Mouse (Mus musculus): Measurements from ENCODE around the gene Faap20.
A peak's percentile ranks its signal among the peaks of the same experiment; 100 is the strongest.
"Not testable (repeated sequence)": the region's sequence is repeated elsewhere in the genome, so short reads cannot be mapped to it uniquely, and the experiment has no call there.

The Faap20 gene

GRCm38 (mm10) chr4:155221599-155222551, 27.7 kb upstream of the Faap20 start:
- DNase-seq, result peak; percentile 77 to 86

- no peak for DNase-seq
Observed at GRCm38 (mm10) chr4:155222552-155222840, 27.1 kb upstream of the Faap20 start, which contains the start of gene Ski. Gene Ski (minus strand): TSS chr4:155222592.

- DNase-seq, result peak; percentile 95 to 100
Observed at GRCm38 (mm10) chr4:155222841-155223593, 26.6 kb upstream of the Faap20 start.

- no peak for DNase-seq
Observed at GRCm38 (mm10) chr4:155223594-155224528, 25.7 kb upstream of the Faap20 start.

GRCm38 (mm10) chr4:155225918-155226317, 23.7 kb upstream of the Faap20 start:
- no peak for DNase-seq

GRCm38 (mm10) chr4:155227986-155228385, 21.6 kb upstream of the Faap20 start:
- no peak for DNase-seq

GRCm38 (mm10) chr4:155228461-155228860, 21.1 kb upstream of the Faap20 start:
- no peak for DNase-seq

GRCm38 (mm10) chr4:155233878-155234277, 15.7 kb upstream of the Faap20 start:
- DNase-seq, result peak; percentile 82 to 86

GRCm38 (mm10) chr4:155234371-155235310, 15.0 kb upstream of the Faap20 start:
- DNase-seq, result peak; percentile 22 to 43

GRCm38 (mm10) chr4:155235311-155236119, 14.1 kb upstream of the Faap20 start:
- peak; percentile 82 to 85 for DNase-seq

- no peak for DNase-seq
Observed at GRCm38 (mm10) chr4:155236737-155237385, 12.7 kb upstream of the Faap20 start.

GRCm38 (mm10) chr4:155238276-155238675, 11.3 kb upstream of the Faap20 start:
- DNase-seq, result no peak

- DNase-seq, result no peak
Observed at GRCm38 (mm10) chr4:155239494-155239893, 10.1 kb upstream of the Faap20 start.

- peak; percentile 88 to 95 for DNase-seq
Observed at GRCm38 (mm10) chr4:155241789-155242188, 7.8 kb upstream of the Faap20 start.

GRCm38 (mm10) chr4:155242292-155242691, 7.3 kb upstream of the Faap20 start:
- peak; percentile 49 to 56 for DNase-seq

GRCm38 (mm10) chr4:155243233-155243632, 6.4 kb upstream of the Faap20 start:
- DNase-seq, result no peak

GRCm38 (mm10) chr4:155245770-155246492, 3.7 kb upstream of the Faap20 start:
- DNase-seq, result no peak

- DNase-seq, result peak; percentile 83 to 89
Observed at GRCm38 (mm10) chr4:155246691-155247105, 2.9 kb upstream of the Faap20 start.

GRCm38 (mm10) chr4:155248054-155248453, 1.5 kb upstream of the Faap20 start:
- DNase-seq, result not testable (repeated sequence)
